Comparison of ENCODE assay signal across 14 mouse cellular contexts in genomic region chr2:6454941-6455516, GRCm38 (mm10).
DNase-seq lines count a peak whose midpoint lies in the region; ATAC-seq and TF ChIP-seq lines count a peak whose summit lies in the region.
"Had no signal": no experiment of that assay in that cellular context is flagged by ENCODE, and none has a peak within 500 bp of the region (broad histone marks: within the 10 kb centered on the region; RNA-seq: fewer than 3 reads in every experiment).

No protein-coding gene starts in this region.

- peak; percentile 62 for ATAC-seq in heart, postnatal 0 days (ENCODE audit: insufficient read depth, low read depth)
- ATAC-seq in midbrain, embryonic 12.5 days (ENCODE audit: low FRiP score, low read depth): peak; percentile 34; the same call in 1 of the 2 replicates
- ATAC-seq in forebrain, embryonic 14.5 days: peak; percentile 53
- ATAC-seq in midbrain, postnatal 0 days (ENCODE audit: low FRiP score): no peak
- no peak for ATAC-seq in kidney, embryonic 15.5 days (replicated peaks; ENCODE audit: low FRiP score)

- H3K9me3 ChIP-seq in heart, postnatal 0 days (replicated peaks; ENCODE audit: control insufficient read depth, low read length): no peaks in the 10 kb centered on the region
- H3K9me3 ChIP-seq in midbrain, embryonic 12.5 days: no peaks in the 10 kb centered on the region
- H3K9me3 ChIP-seq in midbrain, embryonic 10.5 days (replicated peaks): no peaks in the 10 kb centered on the region
- no peaks in the 10 kb centered on the region for H3K9me3 ChIP-seq in forebrain, embryonic 14.5 days (replicated peaks; ENCODE audit: control insufficient read depth, low read length)
- no peaks in the 10 kb centered on the region for H3K9me3 ChIP-seq in midbrain, postnatal 0 days (ENCODE audit: low read length)
- H3K9me3 ChIP-seq in kidney, embryonic 15.5 days (replicated peaks): no peaks in the 10 kb centered on the region
- H3K9me3 ChIP-seq: lung, embryonic 15.5 days had no signal

- H3K27me3 ChIP-seq in heart, postnatal 0 days (ENCODE audit: control insufficient read depth, insufficient read depth, low read length): no peaks in the 10 kb centered on the region
- H3K27me3 ChIP-seq in midbrain, embryonic 12.5 days: no peaks in the 10 kb centered on the region
- no peaks in the 10 kb centered on the region for H3K27me3 ChIP-seq in midbrain, embryonic 10.5 days (ENCODE audit: low read depth, poor library complexity, severe bottlenecking)
- H3K27me3 ChIP-seq in forebrain, embryonic 14.5 days (replicated peaks; ENCODE audit: control insufficient read depth, insufficient read depth, low read length): no peaks in the 10 kb centered on the region
- no peaks in the 10 kb centered on the region for H3K27me3 ChIP-seq in midbrain, postnatal 0 days (ENCODE audit: insufficient read depth, low read length)
- H3K27me3 ChIP-seq in kidney, embryonic 15.5 days: no peaks in the 10 kb centered on the region
- H3K27me3 ChIP-seq: lung, embryonic 15.5 days had no signal

- DNase-seq in heart, postnatal 0 days (ENCODE audit: low spot score): no peak
- no peak for DNase-seq in heart, postnatal 14 days
- no peak for DNase-seq in midbrain, embryonic 10.5 days (ENCODE audit: low spot score)
- DNase-seq in forebrain, embryonic 14.5 days (ENCODE audit: low spot score): peak; percentile 60
- peak; percentile 19 for DNase-seq in midbrain, postnatal 0 days (ENCODE audit: low spot score)
- no peak for DNase-seq in layer of hippocampus, adult 9-11 months
- DNase-seq: adrenal gland, postnatal 25 days; cerebellum, adult 18-20 months; kidney, adult 8-10 months; spleen, adult 18-20 months had no signal

- WGBS in heart, postnatal 0 days: 29% methylated on average over 7 of the region's 7 CpGs
- WGBS in midbrain, embryonic 12.5 days: 82% methylated on average over 7 of the region's 7 CpGs
- 83% methylated on average over 7 of the region's 7 CpGs for WGBS in midbrain, embryonic 10.5 days
- 54% methylated on average over 7 of the region's 7 CpGs for WGBS in forebrain, embryonic 14.5 days
- 68% methylated on average over 7 of the region's 7 CpGs for WGBS in midbrain, postnatal 0 days
- WGBS in kidney, embryonic 15.5 days: 69% methylated on average over 7 of the region's 7 CpGs

- no peak overlapping the region for H3K27ac ChIP-seq in heart, postnatal 0 days (ENCODE audit: low read depth)
- H3K27ac ChIP-seq in midbrain, embryonic 12.5 days (replicated peaks): no peak overlapping the region
- H3K27ac ChIP-seq in midbrain, embryonic 10.5 days (replicated peaks): no peak overlapping the region
- H3K27ac ChIP-seq in forebrain, embryonic 14.5 days (ENCODE audit: low read depth, low read length): no peak overlapping the region
- H3K27ac ChIP-seq in midbrain, postnatal 0 days (ENCODE audit: low read depth, low read length): no peak overlapping the region
- no peak overlapping the region for H3K27ac ChIP-seq in kidney, embryonic 15.5 days
- H3K27ac ChIP-seq: lung, embryonic 15.5 days had no signal

- no peak for TF ChIP-seq CTCF in heart, postnatal 0 days (IDR thresholded peaks at IDR 0.05; ENCODE audit: low read depth)
- TF ChIP-seq CTCF in midbrain, postnatal 0 days (IDR thresholded peaks at IDR 0.05): no peak

- H3K4me1 ChIP-seq in heart, postnatal 0 days (ENCODE audit: control insufficient read depth, insufficient read depth): peaks cover 19% of the 10 kb centered on the region
- peaks cover 10% of the 10 kb centered on the region; the same call in 1 of the 2 replicates for H3K4me1 ChIP-seq in midbrain, embryonic 12.5 days
- H3K4me1 ChIP-seq in midbrain, embryonic 10.5 days: no peaks in the 10 kb centered on the region
- H3K4me1 ChIP-seq in forebrain, embryonic 14.5 days (ENCODE audit: control insufficient read depth, insufficient read depth, low read length): peaks cover 14% of the 10 kb centered on the region
- no peaks in the 10 kb centered on the region for H3K4me1 ChIP-seq in midbrain, postnatal 0 days (ENCODE audit: insufficient read depth, low read length)
- H3K4me1 ChIP-seq in kidney, embryonic 15.5 days: peaks cover 10% of the 10 kb centered on the region
- H3K4me1 ChIP-seq: lung, embryonic 15.5 days had no signal

- TF ChIP-seq EP300 in heart, postnatal 0 days (IDR thresholded peaks at IDR 0.05; ENCODE audit: low read depth): no peak

- H3K9ac ChIP-seq in heart, postnatal 0 days (replicated peaks; ENCODE audit: low read depth, low read length): no peak overlapping the region
- no peak overlapping the region for H3K9ac ChIP-seq in midbrain, embryonic 12.5 days (replicated peaks)
- no peak overlapping the region for H3K9ac ChIP-seq in forebrain, embryonic 14.5 days (ENCODE audit: low read length)
- H3K9ac ChIP-seq in midbrain, postnatal 0 days (replicated peaks; ENCODE audit: low read length, poor library complexity, severe bottlenecking): no peak overlapping the region
- H3K9ac ChIP-seq in kidney, embryonic 15.5 days: no peak overlapping the region
- H3K9ac ChIP-seq: lung, embryonic 15.5 days had no signal

- H3K4me2 ChIP-seq in heart, postnatal 0 days (ENCODE audit: low read depth, low read length): no peak overlapping the region
- H3K4me2 ChIP-seq in midbrain, embryonic 12.5 days (replicated peaks): no peak overlapping the region
- no peak overlapping the region for H3K4me2 ChIP-seq in forebrain, embryonic 14.5 days (ENCODE audit: low read length)
- H3K4me2 ChIP-seq in midbrain, postnatal 0 days (ENCODE audit: low read depth, low read length, poor library complexity, severe bottlenecking): no peak overlapping the region
- H3K4me2 ChIP-seq in kidney, embryonic 15.5 days: no peak overlapping the region
- H3K4me2 ChIP-seq: lung, embryonic 15.5 days had no signal

- no peak overlapping the region for H3K4me3 ChIP-seq in heart, postnatal 0 days (ENCODE audit: low read depth, low read length)
- no peak overlapping the region for H3K4me3 ChIP-seq in midbrain, embryonic 12.5 days
- no peak overlapping the region for H3K4me3 ChIP-seq in midbrain, embryonic 10.5 days
- no peak overlapping the region for H3K4me3 ChIP-seq in forebrain, embryonic 14.5 days (ENCODE audit: low read depth, low read length)
- H3K4me3 ChIP-seq in midbrain, postnatal 0 days (ENCODE audit: low read depth, low read length): no peak overlapping the region
- H3K4me3 ChIP-seq in kidney, embryonic 15.5 days (replicated peaks): no peak overlapping the region
- H3K4me3 ChIP-seq: lung, embryonic 15.5 days; myocyte had no signal

- intact Hi-C loops in heart, postnatal 14 days (cut with DNase I): no loop called here

- H3K36me3 ChIP-seq in heart, postnatal 0 days (replicated peaks; ENCODE audit: control insufficient read depth, insufficient read depth, low read length): no peaks in the 10 kb centered on the region
- no peaks in the 10 kb centered on the region for H3K36me3 ChIP-seq in midbrain, embryonic 12.5 days
- no peaks in the 10 kb centered on the region for H3K36me3 ChIP-seq in midbrain, embryonic 10.5 days
- H3K36me3 ChIP-seq in forebrain, embryonic 14.5 days (ENCODE audit: control insufficient read depth, insufficient read depth, low read length): no peaks in the 10 kb centered on the region
- no peaks in the 10 kb centered on the region for H3K36me3 ChIP-seq in midbrain, postnatal 0 days (ENCODE audit: insufficient read depth, low read length)
- no peaks in the 10 kb centered on the region for H3K36me3 ChIP-seq in kidney, embryonic 15.5 days
- H3K36me3 ChIP-seq: lung, embryonic 15.5 days had no signal

Comparison
In these comparisons a context has a peak if more than half of its experiments do, and no peak if none do; other contexts are left out.
1. ATAC-seq: peak in heart, postnatal 0 days (single experiment), midbrain, embryonic 12.5 days (single experiment) and forebrain, embryonic 14.5 days (single experiment); none in midbrain, postnatal 0 days (single experiment) and kidney, embryonic 15.5 days (single experiment).
2. DNase-seq: peak in forebrain, embryonic 14.5 days (single experiment) and midbrain, postnatal 0 days (single experiment); none in heart, postnatal 0 days (single experiment), heart, postnatal 14 days (0 of 2), midbrain, embryonic 10.5 days (single experiment) and layer of hippocampus, adult 9-11 months (single experiment).